Mouse (Mus musculus) megakaryocyte, embryonic 14.5 days (primary cell): ENCODE measurements around the gene Ror1.

Source experiments
- FLI1 ChIP-seq: IDR thresholded peaks from 2 replicates; pipeline ENCODE4 v1.6.1; 2012; ENCODE audit warnings: low read length, inconsistent platforms, mixed read lengths
- GATA1 ChIP-seq: IDR thresholded peaks from 3 replicates; pipeline ENCODE4 v1.6.1; 2012; ENCODE audit warnings: mixed read lengths, low read length, inconsistent platforms, borderline replicate concordance

- no peak for TF ChIP-seq GATA1
- TF ChIP-seq FLI1 = no peak
Measured at GRCm38 (mm10) chr4:100291015-100291651, 195.5 kb downstream of the Ror1 start.
